Mouse (Mus musculus) embryonic fibroblast, embryonic 13.5 days (primary cell): ENCODE data around the gene Gosr1.

ENCODE experiments used
- CTCF ChIP-seq: IDR thresholded peaks from 2 replicates; pipeline ENCODE4 v1.5.1; 2011; ENCODE audit warnings: mild to moderate bottlenecking, control low read depth, low read length, moderate library complexity, borderline replicate concordance; ENCODE audit not compliant: insufficient read depth
- POLR2A ChIP-seq: IDR thresholded peaks from 2 replicates; pipeline ENCODE4 v1.6.1; 2011; ENCODE audit warnings: low read depth, mild to moderate bottlenecking, control low read depth, low read length, moderate library complexity

DNA sequence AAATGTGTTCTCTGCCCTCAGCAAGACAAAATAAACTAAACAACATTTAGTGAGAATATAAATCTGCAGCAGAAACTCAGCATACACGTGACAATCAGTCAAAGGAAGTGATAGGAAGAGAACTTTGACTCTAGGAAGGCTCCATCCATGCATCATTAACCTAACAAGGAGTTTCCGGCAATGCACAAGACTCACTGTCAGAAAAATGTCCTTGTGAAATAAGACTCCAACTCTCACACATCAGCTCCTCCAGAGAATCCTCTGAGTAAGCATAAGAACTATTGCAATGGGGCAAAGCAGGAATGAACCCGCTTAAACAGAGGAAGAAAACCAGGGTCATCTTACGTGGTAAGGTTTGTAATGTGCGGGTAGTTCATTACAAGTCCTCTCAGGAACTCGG is 33.9 kb upstream of the Gosr1 start:
- TF ChIP-seq CTCF (no peak), POLR2A (no peak)
